Mouse (Mus musculus) kidney, adult 2 months (tissue): Measurements from ENCODE around the gene Gm11444.

Experiments
- CTCF ChIP-seq: fragments of 200-500 bp; conservative IDR thresholded peaks from 2 replicates; pipeline ENCODE4 v1.5.1; 2011; ENCODE audit warnings: low read depth, mild to moderate bottlenecking, control low read depth, low read length, moderate library complexity, mixed read lengths; ENCODE audit not compliant: insufficient read depth, insufficient read length
- POLR2A ChIP-seq: fragments of 200-500 bp; IDR thresholded peaks from one replicate; pipeline ENCODE4 v1.6.1; 2011; ENCODE audit warnings: low read depth, low read length, control low read depth

DNA sequence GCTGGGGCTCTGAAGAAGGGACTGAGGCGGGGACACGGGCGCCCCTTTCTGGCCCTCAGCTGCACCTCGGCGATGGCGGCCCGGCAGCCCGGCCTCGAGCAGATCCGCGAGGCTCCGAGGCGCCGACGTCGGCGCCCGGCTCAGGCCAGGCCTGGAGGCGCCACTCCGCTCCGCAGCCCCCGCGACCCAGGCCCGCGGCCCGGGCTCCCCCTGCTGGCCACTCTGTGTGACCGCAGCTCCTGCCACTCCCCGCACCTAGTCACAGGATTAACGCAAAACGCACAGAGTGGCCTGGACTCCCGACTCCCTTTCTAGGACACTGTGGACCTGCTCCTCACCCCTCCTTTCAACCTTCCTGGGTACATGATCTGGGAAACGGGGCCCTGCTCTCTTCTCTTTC, 8.2 kb downstream of the Gm11444 start:
- peak; percentile 59 for TF ChIP-seq CTCF
- no peak for TF ChIP-seq POLR2A
